Mouse (Mus musculus) intestine, embryonic 15.5 days (tissue): ENCODE measurements around the gene Asf1a. TPM values are rescaled to one million over a fixed set of nuclear protein-coding genes. Genes with fewer than 3 reads are reported as not detected.

Experiments
- polyA plus RNA-seq: library from polyadenylated mRNA; unstranded; fragments of >200 nt; fragmentation: Nextera tagmentation; extraction: Ambion mirVana; gene quantifications from 2 replicates; pipeline ENCODE4 v1.2.1, GENCODE M21; 2015

The Asf1a gene
- polyA plus RNA-seq, 1 experiment from 2014 or later, result 97.2 TPM

Other genes with a start within 250 kb of the Asf1a start
- 3.5 and 3.9 TPM in 2 replicates for gene Cep85l, start 216.8 kb upstream of the Asf1a start, polyA plus RNA-seq
- gene Mcm9, start 33.7 kb downstream of the Asf1a start, polyA plus RNA-seq, result 7.4 and 8.3 TPM in 2 replicates
- gene Fam184a, start 154.4 kb downstream of the Asf1a start, polyA plus RNA-seq, result 1.8 and 2.2 TPM in 2 replicates